Mouse (Mus musculus): Measurements from ENCODE around the gene Tra2a.

- no peak for TF ChIP-seq CTCF (IDR thresholded peaks at IDR 0.05; ENCODE audit: low read depth)
- TF ChIP-seq EP300 (IDR thresholded peaks at IDR 0.05; ENCODE audit: low read depth): no peak
These were observed at the start of gene Tra2a for GRCm38 (mm10) chr6:49263847-49264243.
